Mouse (Mus musculus) midbrain, embryonic 10.5 days (tissue): ENCODE measurements around the gene Zfp106. TPM values are rescaled to one million over a fixed set of nuclear protein-coding genes. Genes with fewer than 3 reads are reported as not detected.

Experiments
- DNase-seq: peaks from one replicate; pipeline ENCODE4 v3.0.0-alpha.2; 2017; ENCODE audit warnings: low spot score
- H3K27ac ChIP-seq: fragments of 300-500 bp; sonication (generic); replicated peaks from 2 replicates; pipeline ENCODE4 v1.5.1; 2016; ENCODE audit warnings: mild to moderate bottlenecking
- H3K27me3 ChIP-seq: fragments of 300-500 bp; sonication (generic); 2 replicates; pipeline ENCODE4 v1.6.1; 2016; ENCODE audit warnings: low read depth, mild to moderate bottlenecking; ENCODE audit not compliant: poor library complexity, severe bottlenecking
- H3K36me3 ChIP-seq: fragments of 300-500 bp; sonication (generic); 2 replicates; pipeline ENCODE4 v1.6.1; 2016; ENCODE audit warnings: mild to moderate bottlenecking, moderate library complexity
- H3K4me1 ChIP-seq: fragments of 300-500 bp; sonication (generic); 2 replicates; pipeline ENCODE4 v1.6.1; 2016
- H3K4me3 ChIP-seq: fragments of 300-500 bp; sonication (generic); 2 replicates; pipeline ENCODE4 v1.5.1; 2016; ENCODE audit warnings: mild to moderate bottlenecking, moderate library complexity
- H3K9me3 ChIP-seq: fragments of 300-500 bp; sonication (generic); replicated peaks from 2 replicates; pipeline ENCODE4 v1.6.1; 2016; ENCODE audit warnings: mild to moderate bottlenecking
- WGBS: fragments of 180-500 bp; shearing (Covaris S2); methylation state at CpG from one replicate; pipeline ENCODE4 v1.1.7; 2016; 5-methylcytosine and 5-hydroxymethylcytosine counted together
- polyA plus RNA-seq: library from polyadenylated mRNA; unstranded; fragments of >200 nt; fragmentation: Nextera tagmentation; extraction: Ambion mirVana; gene quantifications from 2 replicates; pipeline ENCODE4 v1.2.1, GENCODE M21; 2016

Zfp106 gene
- polyA plus RNA-seq, 1 experiment from 2014 or later: 76.2 TPM

- Histone ChIP-seq H3K36me3 (peaks cover 99% of the 10 kb centered on the region), H3K27ac (no peak overlapping the region), H3K9me3 (no peaks in the 10 kb centered on the region), H3K4me1 (no peaks in the 10 kb centered on the region), H3K4me3 (no peak overlapping the region), H3K27me3 (no peaks in the 10 kb centered on the region)
- DNase-seq: no peak
Measured at GRCm38 (mm10) chr2:120529531-120529930, 34.1 kb downstream of the Zfp106 start.

DNA sequence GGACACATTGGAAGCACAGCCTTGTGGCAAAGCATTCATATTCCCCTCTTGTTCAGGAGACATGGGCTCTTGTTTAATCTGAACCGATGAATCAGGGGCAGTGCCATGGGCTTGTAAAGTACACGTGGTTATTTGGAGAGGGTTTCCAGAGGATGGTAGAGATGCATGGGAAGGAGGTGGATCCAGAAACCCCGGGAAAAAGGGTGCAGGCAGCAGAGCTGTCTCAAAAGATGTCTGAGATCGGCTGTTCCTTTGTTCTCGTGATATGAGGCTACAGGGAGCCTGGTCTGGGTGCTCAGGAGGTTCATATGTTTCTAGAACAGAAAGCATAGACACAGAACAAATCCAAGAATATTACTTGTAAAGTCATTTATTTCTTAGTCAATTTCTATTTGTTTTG is 36.9 kb downstream of the Zfp106 start:
- Histone ChIP-seq H3K4me3 (no peak overlapping the region), H3K27ac (no peak overlapping the region), H3K36me3 (peaks cover 100% of the 10 kb centered on the region), H3K27me3 (no peaks in the 10 kb centered on the region), H3K9me3 (no peaks in the 10 kb centered on the region), H3K4me1 (no peaks in the 10 kb centered on the region)
- WGBS: 92% methylated on average over 5 of the region's 5 CpGs
- no peak for DNase-seq

GRCm38 (mm10) chr2:120518547-120519210 is 45.0 kb downstream of the Zfp106 start:
- H3K9me3 ChIP-seq: no peaks in the 10 kb centered on the region
- H3K4me1 ChIP-seq: no peaks in the 10 kb centered on the region
- H3K4me3 ChIP-seq: no peak overlapping the region
- no peak for DNase-seq
- H3K27ac ChIP-seq: no peak overlapping the region
- no peaks in the 10 kb centered on the region for H3K27me3 ChIP-seq
- peaks cover 100% of the 10 kb centered on the region for H3K36me3 ChIP-seq
- WGBS: 93% methylated on average over 5 of the region's 5 CpGs

DNA sequence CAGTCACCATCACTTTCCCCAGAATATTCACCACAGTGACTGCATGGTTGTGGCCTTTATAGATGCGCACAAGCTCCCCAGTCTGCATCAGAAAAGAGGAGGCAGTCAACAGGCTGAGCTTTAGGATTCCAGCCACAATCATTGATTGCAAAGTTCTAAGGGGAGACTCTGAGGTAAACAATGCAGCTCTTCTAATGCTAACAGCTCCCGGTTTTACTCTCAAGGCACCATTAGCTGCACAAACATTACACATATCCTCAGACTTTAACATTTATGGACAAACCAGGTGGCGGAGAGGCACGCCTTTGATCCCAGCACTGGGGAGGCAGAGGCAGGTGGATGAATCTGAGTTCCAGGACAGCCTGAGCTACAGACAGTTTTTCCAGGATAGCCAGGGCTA is 49.5 kb downstream of the Zfp106 start:
- DNase-seq: no peak
- Histone ChIP-seq H3K27ac (no peak overlapping the region), H3K4me1 (no peaks in the 10 kb centered on the region), H3K4me3 (no peak overlapping the region), H3K27me3 (no peaks in the 10 kb centered on the region), H3K9me3 (no peaks in the 10 kb centered on the region), H3K36me3 (peaks cover 97% of the 10 kb centered on the region)
- 93% methylated on average over 4 of the region's 4 CpGs for WGBS

GRCm38 (mm10) chr2:120503992-120504391 is 59.7 kb downstream of the Zfp106 start:
- H3K27ac ChIP-seq: no peak overlapping the region
- peaks cover 22% of the 10 kb centered on the region for H3K4me1 ChIP-seq
- H3K27me3 ChIP-seq: no peaks in the 10 kb centered on the region
- WGBS: 83% methylated on average over 5 of the region's 5 CpGs
- H3K4me3 ChIP-seq: no peak overlapping the region
- peaks cover 56% of the 10 kb centered on the region for H3K36me3 ChIP-seq
- DNase-seq: no peak
- no peaks in the 10 kb centered on the region for H3K9me3 ChIP-seq

DNA sequence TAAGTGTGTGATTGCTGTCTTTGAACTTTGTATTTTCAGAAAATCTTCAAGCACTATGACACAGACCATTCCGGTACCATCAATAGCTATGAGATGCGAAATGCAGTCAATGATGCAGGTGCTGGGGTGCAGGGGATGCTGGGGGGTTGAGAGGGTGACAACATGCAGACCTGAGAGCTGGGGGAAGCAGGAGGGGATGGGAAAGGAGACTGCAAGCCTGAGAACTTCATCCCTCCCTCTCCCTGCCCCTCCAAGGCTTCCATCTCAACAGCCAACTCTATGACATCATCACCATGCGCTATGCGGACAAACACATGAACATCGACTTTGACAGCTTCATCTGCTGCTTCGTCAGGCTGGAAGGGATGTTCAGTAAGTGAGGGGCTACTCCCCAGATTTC is 60.5 kb downstream of the Zfp106 start:
- Histone ChIP-seq H3K27ac (no peak overlapping the region), H3K27me3 (no peaks in the 10 kb centered on the region), H3K9me3 (no peaks in the 10 kb centered on the region), H3K4me1 (peaks cover 22% of the 10 kb centered on the region), H3K36me3 (peaks cover 47% of the 10 kb centered on the region), H3K4me3 (no peak overlapping the region)
- DNase-seq: no peak
- WGBS: 92% methylated on average over 6 of the region's 6 CpGs

DNA sequence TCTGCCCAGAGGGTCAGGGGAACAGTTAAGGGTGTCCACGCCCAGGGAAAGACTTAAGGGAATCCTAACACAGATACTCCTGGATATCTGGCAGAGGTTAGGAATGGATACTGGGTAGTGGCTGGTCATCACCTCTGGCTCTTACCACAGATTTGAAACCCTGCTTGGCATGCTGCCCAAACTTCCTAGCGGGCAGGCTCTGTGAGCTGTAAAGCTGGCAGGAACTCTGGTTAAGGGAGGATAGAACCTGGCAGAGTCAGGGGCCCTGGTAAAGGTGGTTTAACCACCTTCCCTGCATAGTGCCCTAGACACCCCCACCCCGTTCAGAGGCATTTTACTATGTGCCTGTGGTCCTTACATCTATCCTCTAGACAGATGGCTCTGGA is 61.0 kb downstream of the Zfp106 start:
- 85% methylated on average over 3 of the region's 3 CpGs for WGBS
- no peak overlapping the region for H3K4me3 ChIP-seq
- H3K9me3 ChIP-seq: no peaks in the 10 kb centered on the region

GRCm38 (mm10) chr2:120501931-120502604 is 61.6 kb downstream of the Zfp106 start:
- Histone ChIP-seq H3K27ac (peak overlapping the region; percentile 69; the same call in 1 of the 2 replicates), H3K9me3 (no peaks in the 10 kb centered on the region), H3K27me3 (no peaks in the 10 kb centered on the region), H3K36me3 (peaks cover 36% of the 10 kb centered on the region), H3K4me3 (no peak overlapping the region), H3K4me1 (peaks cover 22% of the 10 kb centered on the region)
- no peak for DNase-seq
- WGBS: 80% methylated on average over 13 of the region's 13 CpGs

More for the DNA sequence above, 61.0 kb downstream of the Zfp106 start:
- Histone ChIP-seq H3K27ac (0 out of 2 replicates have a peak overlapping the region, but pooled peaks have one; percentile 69), H3K4me1 (peaks cover 22% of the 10 kb centered on the region), H3K27me3 (no peaks in the 10 kb centered on the region), H3K36me3 (peaks cover 42% of the 10 kb centered on the region)
- no peak for DNase-seq

DNA sequence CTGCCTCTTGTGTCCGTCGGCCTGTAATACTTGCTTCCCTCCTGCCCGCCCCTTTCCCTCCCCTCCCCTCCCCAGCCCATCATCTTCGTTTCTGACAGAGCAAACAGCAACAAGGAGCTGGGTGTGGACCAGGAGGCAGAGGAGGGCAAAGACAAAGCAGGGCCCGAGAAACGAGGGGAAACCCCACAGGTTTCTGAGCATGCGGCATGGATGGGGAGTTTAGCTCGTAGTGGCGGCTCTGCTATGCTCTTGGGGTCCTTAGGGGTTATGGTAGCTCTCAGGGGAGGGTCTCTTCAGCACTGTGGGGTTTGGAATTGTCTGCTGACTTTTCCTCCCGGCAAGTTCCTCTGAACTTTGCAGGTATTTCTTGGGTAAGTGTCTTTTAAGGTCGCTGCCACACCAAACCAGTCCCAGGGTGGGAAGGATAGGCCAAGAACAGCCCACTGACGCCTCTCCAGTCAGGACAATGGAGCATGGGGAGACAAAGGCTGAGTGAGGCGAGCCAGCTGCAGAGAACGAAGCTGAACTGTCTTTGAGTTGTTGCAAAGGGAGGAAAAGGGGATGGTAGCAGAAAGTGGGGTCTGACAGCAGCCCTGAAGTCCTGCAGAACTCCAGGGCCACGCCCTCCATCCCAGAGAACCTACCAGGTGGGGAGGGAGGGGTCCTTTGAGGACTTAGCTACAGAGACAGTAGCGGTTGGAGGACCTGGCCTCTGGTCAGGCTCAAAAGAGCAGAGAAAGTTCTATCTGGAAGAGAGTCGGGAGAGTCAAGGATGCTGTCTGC is 62.3 kb downstream of the Zfp106 start:
- Histone ChIP-seq H3K4me3 (no peak overlapping the region), H3K27me3 (no peaks in the 10 kb centered on the region), H3K9me3 (no peaks in the 10 kb centered on the region), H3K27ac (peak overlapping the region; percentile 69), H3K4me1 (peaks cover 22% of the 10 kb centered on the region), H3K36me3 (peaks cover 29% of the 10 kb centered on the region)
- WGBS: 41% methylated on average over 17 of the region's 17 CpGs
- DNase-seq: peak; percentile 18

- peaks cover 22% of the 10 kb centered on the region for H3K4me1 ChIP-seq
- H3K36me3 ChIP-seq: peaks cover 16% of the 10 kb centered on the region
- no peak overlapping the region for H3K27ac ChIP-seq
- no peak overlapping the region for H3K4me3 ChIP-seq
- no peaks in the 10 kb centered on the region for H3K9me3 ChIP-seq
- no peaks in the 10 kb centered on the region for H3K27me3 ChIP-seq
- no peak for DNase-seq
- WGBS: 81% methylated on average over 6 of the region's 6 CpGs
Measured at GRCm38 (mm10) chr2:120499971-120500471, 63.6 kb downstream of the Zfp106 start.

GRCm38 (mm10) chr2:120496511-120496910 is 67.1 kb downstream of the Zfp106 start:
- DNase-seq: no peak
- Histone ChIP-seq H3K27me3 (no peaks in the 10 kb centered on the region), H3K36me3 (no peaks in the 10 kb centered on the region), H3K9me3 (no peaks in the 10 kb centered on the region), H3K4me1 (peaks cover 9% of the 10 kb centered on the region), H3K4me3 (no peak overlapping the region), H3K27ac (no peak overlapping the region)
- 83% methylated on average over 3 of the region's 3 CpGs for WGBS

DNA sequence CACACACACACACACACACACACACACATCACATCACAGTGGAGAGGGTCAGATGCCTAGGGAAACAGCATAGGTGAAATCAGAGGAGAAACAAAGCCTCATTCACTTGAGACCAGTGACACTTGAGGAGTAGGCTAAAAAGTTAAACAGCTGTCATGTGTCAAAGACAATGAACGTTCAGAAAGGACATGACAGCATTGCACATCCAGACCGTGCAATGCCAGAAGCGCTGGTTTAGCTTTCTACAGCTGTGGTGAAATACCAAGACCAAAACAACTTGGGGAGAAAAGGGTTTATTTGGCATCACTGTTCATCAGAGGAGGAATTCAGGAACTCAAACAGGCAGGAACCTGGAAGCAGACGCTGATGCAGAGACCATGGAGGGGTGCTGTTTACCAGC is 70.4 kb downstream of the Zfp106 start:
- Histone ChIP-seq H3K36me3 (no peaks in the 10 kb centered on the region), H3K27ac (no peak overlapping the region), H3K9me3 (no peaks in the 10 kb centered on the region), H3K4me3 (no peak overlapping the region), H3K27me3 (no peaks in the 10 kb centered on the region), H3K4me1 (no peaks in the 10 kb centered on the region)
- DNase-seq: no peak
- WGBS: 83% methylated on average over 4 of the region's 4 CpGs

- 90% methylated on average over 3 of the region's 3 CpGs for WGBS
- H3K27ac ChIP-seq: no peak overlapping the region
- H3K4me1 ChIP-seq: no peaks in the 10 kb centered on the region
- no peak overlapping the region for H3K4me3 ChIP-seq
- H3K9me3 ChIP-seq: no peaks in the 10 kb centered on the region
- DNase-seq: no peak
- no peaks in the 10 kb centered on the region for H3K27me3 ChIP-seq
- H3K36me3 ChIP-seq: no peaks in the 10 kb centered on the region
Measured at GRCm38 (mm10) chr2:120484241-120484640, 79.4 kb downstream of the Zfp106 start.
